Mouse (Mus musculus) stomach, postnatal 0 days (tissue): ENCODE data around the gene Hoxa3.

Experiments used
- CTCF ChIP-seq: IDR thresholded peaks from 2 replicates; pipeline ENCODE4 v1.5.1; 2016; ENCODE audit warnings: antibody characterized with exemption, low read depth, mild to moderate bottlenecking, moderate library complexity
- EP300 ChIP-seq: optimal IDR thresholded peaks from 2 replicates; pipeline ENCODE3; 2016; ENCODE audit warnings: antibody characterized with exemption

DNA sequence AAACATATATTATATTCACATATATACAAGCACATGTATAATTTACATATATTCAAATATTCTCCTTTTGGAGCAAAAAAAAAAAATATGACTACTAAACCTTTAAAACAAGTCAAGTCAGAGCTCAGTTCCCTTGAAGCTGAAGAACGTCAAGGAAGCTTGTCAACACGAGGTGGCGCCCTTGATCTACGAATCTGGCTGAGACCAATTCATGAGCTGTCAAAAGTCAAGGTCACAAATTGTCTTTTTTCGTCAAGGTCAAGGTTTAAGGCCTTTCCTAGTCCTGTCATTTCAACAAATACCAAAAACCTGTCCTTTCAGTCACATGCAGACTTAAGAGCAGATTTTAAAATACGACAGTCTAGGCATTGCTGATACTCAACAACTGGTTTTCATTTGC is 43.8 kb upstream of the Hoxa3 start:
- TF ChIP-seq CTCF (peak; percentile 89), EP300 (no peak)
